Mouse (Mus musculus) lung, postnatal 4 days (tissue): ENCODE measurements around the gene Lingo2.

Experiments used
- DNase-seq, 2 experiments: peaks; one replicate each; pipeline ENCODE4 v3.0.0; 2021

Gene Lingo2

DNA sequence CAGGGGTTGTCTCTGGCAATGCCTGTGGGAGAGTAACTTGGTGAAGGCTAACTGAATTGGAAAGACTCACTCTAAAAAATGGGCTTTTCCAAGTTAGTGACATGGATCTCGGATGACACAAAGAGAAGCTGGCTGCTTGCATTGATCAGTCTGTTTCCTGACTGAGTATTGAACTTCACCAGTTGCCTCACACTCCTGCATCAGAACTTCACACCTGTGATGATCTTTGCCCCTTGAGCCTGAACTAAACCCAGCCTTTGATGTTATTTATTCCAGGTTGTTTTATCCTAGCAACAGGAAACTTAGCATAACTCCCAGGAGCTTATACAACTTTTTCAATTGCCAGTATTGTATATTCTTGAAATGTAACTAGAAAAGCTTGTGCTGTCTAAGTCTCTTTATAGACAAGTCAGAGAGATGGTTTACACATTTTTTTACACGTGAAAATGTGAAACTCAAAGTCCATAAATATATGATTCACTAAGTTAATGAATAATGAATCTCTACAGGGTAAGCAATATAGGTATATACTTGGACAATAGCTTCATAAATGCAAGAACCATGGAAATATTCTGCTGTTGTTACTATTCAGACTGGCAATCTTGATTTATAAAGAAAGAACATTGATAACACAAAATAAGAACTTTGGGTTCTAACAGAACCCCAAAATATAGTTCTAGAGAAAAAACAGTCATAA is 410.7 kb downstream of the Lingo2 start:
- no peak for DNase-seq

GRCm38 (mm10) chr4:36533895-36534294 is 417.7 kb downstream of the Lingo2 start:
- DNase-seq, result no peak

DNA sequence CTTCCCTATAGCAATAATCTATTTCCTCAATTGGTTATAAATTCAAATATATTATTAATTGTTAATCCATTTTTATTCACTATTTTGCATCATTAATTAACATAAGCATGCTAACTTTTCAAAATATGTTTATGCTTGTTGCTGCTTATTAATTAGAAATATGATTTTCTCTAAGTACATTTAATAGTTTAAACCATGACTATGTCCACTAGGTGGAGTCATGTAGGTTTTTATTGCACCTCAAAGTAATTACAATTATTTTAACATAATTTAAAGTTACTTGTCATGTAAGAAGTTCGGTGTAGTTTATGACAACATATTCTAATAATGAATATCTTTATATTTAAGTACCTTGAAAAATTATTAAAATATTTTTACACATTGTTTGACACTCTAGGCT is 461.3 kb downstream of the Lingo2 start:
- DNase-seq, result no peak

DNA sequence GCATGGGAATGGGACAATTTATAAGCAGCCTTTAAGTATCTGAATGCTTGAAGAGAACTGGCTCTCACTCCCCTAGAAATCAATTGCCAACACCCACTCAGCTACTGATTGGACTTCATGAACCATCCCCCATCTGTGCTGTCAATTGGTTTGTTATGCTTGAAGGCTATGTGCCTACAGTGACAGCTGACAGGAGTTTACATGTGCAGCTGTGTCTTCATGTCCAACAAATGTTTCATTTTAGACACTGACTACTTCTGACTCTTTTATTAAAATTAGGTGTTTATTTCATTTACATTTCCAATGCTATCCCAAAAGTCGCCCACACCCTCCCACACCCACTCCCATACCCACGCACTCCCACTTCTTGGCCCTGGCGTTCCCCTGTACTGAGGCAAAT is 516.3 kb downstream of the Lingo2 start:
- no peak for DNase-seq

DNA sequence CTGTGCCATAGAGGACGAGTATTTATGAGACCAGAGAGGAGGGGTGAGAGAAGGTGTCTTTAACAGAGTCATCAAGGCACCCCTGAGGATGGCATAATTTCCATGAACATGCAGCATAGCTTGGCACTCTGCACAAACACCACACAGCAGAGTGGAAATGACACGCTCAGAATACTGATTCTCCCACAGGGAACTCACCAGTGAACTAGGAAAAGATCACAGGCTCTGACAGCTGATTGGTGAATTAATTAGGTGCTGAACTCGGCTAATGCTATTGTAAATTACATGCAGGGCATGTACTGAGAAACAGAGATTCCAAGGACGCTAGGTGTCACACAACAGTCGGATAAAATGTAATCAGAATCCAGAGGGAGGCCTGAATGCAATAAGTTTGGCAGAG is 525.4 kb downstream of the Lingo2 start:
- no peak for DNase-seq

- DNase-seq, result no peak
These were observed 544.2 kb downstream of the Lingo2 start for GRCm38 (mm10) chr4:36407350-36407749.

DNA sequence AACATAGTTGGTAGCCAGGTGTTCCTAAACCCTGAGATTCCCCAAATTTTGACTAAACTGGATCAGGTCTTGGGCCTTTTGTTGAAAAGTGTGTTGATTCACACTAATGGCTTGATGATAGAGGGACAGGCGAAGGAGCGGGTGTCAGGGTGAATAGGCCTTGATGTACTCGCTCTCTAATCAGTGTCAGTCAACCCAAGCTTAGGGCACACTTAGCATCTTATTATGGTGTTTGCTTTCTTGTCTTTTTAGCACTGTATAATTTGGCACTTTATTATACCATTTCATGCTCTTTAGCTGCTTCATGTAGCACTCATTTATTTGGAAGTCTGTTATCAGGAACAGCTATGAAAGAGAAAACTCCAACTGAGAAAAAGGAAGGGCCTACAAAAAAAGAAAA is 582.6 kb downstream of the Lingo2 start:
- DNase-seq, result no peak

DNA sequence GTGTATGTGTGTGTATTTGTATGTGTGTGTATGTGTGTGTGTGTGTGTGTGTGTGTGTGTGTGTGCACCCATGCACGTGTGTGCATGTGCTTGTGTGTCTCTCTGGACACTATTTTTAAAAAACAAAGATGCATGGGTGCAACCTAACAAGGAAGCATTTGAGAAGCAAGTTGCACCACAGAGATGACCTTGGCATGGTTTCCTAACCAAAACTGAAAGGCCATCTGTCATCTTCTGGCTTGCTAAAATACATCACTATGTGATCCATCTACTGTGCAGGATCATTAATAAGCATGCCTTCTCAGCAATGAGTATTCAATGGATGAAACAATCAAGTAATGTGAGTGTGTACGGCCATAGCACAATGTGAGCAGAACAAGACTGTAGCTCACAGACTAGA is 597.1 kb downstream of the Lingo2 start:
- DNase-seq, result no peak

DNA sequence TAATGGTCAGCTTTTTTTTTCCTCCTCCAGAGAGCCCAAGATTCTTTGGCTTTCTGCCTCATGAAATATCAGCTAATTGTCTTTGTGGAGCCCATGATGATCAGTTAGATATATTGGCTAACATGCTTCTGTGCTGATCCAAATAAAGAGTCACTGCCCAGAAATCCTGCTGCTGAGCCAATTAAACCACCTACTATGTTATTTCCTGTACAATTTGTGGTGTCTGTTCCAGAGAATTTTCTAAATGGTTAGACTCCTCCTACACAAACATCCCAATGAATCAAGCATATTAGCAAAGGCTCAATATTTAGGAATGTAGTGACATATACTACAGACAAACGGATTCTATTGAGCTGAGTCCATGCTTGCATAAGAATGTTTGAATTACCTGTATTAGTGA is 619.8 kb downstream of the Lingo2 start:
- no peak for DNase-seq

DNA sequence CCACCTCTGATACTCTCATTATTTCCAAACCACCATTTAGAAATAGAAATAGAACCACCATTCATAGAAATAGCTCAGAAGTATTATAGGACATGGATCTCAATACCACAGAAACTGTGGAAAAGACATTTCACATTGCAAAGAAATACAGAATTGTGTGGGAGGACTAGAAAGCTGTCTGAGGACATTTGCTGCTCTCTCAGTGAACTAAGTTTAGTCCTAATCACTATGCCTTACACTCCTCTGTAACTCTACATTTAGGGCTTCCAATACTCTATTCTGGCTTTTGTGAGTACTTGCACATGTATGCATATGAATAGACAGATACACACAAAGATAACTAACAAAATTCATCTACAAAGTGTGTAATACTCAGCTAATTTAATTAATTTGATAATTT is 625.9 kb downstream of the Lingo2 start:
- no peak for DNase-seq

GRCm38 (mm10) chr4:36313067-36313466 is 638.5 kb downstream of the Lingo2 start:
- no peak for DNase-seq

DNA sequence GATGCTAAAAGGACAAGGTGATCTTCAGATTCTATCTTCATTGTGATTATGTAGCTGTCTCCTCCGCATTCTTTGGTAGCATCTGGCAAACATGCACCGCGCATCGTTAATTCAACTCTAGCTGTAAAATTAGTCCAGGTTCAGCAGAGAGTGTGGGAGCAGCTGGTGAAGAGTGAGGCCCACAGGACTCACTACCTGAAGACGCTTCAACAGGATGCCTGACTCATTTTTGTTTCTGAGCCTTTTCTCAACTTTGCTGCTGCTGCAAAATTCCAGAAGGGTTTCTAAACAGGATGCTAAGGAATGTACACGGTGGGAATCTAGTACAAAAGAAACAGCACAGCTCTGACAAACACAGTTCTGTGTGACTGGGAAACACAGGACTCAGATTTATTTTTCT is 640.1 kb downstream of the Lingo2 start:
- DNase-seq, result no peak

DNA sequence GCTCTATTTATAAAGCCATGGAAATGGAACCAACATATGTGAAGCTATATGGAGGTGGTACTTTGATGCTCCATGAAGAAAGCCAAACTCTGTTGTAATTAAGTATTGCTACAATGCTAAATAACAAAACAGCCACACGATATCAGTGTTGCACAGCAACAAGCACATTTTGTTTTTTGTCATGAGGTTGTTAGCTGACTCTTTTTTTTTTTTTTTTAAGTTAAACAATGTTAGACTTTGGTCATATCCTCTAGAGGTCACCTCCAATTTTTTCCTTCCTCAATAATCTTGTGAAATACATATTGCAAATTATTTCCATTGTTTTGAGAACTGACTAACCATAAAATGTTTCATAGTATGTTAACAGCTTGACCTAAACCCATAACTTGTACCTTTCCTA is 646.3 kb downstream of the Lingo2 start:
- no peak for DNase-seq

DNA sequence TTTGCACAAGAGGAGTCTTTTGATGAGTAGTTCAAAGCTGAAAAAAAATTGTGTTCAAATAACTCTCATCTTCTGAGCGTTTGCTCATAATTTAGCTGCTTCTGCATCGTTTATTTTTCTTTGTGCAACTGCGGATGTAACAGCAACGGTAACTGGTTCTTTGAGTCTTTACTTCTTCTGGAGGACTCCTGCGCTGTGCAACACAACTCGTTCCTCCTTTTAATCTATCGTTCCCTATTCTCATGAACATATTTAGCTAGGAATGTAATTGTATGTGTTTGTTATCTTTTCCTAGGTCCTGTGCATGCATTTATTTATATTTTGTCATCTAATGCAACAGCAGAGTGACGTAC is 661.9 kb downstream of the Lingo2 start:
- DNase-seq, result no peak

DNA sequence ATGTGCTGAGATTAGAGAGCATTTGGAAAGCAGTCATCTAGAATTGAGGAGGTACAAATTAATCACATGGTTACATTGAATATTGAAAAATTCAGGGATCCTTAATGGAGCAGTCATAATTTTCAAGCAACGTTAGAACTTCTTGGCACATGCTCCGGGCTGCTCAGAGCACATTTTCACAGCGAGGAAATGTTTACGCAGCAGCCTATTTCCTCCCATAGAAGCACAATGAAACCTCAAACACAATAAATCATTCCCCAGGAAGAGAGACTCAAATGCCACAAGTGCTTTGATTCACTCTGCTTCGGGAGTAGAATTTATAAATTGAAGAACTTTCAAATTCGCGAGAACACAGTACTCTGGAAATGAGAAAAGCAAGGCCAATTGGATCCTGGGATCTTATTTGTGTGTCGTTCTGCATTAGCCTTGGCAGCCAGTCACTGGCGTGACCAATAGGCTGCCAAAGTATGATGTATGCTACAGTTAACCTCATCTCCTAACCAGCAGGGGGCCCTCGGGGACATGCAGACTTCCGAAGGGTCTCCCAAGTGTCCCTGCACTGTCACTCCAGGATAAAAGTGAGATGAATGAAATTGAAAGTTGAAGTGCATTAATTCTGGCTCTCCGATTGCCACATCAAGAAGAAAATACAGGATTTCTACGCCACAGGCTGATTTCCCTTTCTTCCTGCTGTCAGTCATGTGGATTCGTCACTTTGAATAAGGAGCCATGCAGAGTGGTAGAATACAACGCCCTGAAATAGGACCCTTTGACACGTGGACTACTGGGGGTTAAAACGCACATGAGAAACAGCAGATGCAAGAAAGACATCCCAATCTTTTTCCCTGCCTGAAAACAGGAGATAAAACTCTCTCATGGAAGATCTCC is 662.5 kb downstream of the Lingo2 start:
- peak; percentile 58 to 62 for DNase-seq

GRCm38 (mm10) chr4:36262436-36263169 is 688.9 kb downstream of the Lingo2 start:
- no peak for DNase-seq

GRCm38 (mm10) chr4:36186231-36186922 is 765.2 kb downstream of the Lingo2 start:
- DNase-seq, result peak; percentile 13 to 24

GRCm38 (mm10) chr4:36183643-36184042 is 767.9 kb downstream of the Lingo2 start:
- DNase-seq, result no peak

DNA sequence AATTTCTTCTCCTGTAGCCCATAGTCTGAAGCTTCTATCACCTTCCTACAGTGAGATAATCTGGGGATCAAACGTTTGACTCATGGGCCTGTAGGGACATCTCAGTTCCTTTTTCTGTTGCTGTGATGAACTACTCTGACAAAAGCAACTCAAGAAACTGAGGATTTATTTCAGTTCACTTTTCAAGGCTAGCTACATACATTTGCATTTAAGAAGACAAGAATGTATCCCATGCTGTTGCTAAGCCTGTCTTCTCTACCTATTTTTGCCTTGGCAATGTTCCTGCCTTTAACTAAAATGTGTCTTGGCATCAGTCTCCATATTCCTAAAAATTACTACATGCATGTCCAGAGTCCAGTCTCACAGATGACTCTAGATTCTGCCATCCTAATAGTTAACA is 781.4 kb downstream of the Lingo2 start:
- no peak for DNase-seq

- DNase-seq, result no peak
These were observed 820.2 kb downstream of the Lingo2 start for GRCm38 (mm10) chr4:36131341-36131740.

DNA sequence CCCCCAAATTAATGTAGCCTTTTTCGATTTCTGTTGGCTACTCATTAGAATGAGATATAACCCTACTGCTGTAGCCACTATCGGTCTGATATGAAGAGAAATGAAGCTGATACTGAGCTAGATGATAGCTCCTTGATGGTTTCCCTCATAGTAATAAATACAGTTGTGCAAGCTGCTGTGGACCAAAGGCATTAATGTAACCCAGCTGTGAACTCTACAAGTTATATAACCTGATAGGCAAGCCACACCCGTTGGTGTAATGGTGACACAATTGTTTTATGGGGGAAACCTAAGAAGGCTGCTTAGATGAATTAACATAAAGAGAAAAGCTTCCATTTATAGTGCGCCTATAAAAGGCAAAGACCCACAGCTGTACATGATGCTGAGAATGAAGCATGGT is 856.1 kb downstream of the Lingo2 start:
- DNase-seq, result no peak

- no peak for DNase-seq
These were observed 870.3 kb downstream of the Lingo2 start for GRCm38 (mm10) chr4:36081095-36081852.
